Mouse (Mus musculus): ENCODE results near the gene Fndc8. TPM values are rescaled to one million over a fixed set of nuclear protein-coding genes. Genes with fewer than 3 reads are reported as not detected.

Gene Fndc8
- 0.15 and 0.32 TPM in 2 replicates for polyA plus RNA-seq (2015; fragmentation: Nextera tagmentation; extraction: Ambion mirVana)

GRCm38 (mm10) chr11:82891936-82892335, at the start of gene Fndc8:
Gene Fndc8 (plus strand): TSS chr11:82892124.
- no peak for ATAC-seq (ENCODE audit: insufficient number of reproducible peaks, insufficient read depth, low FRiP score, low TSS enrichment, low read depth)

GRCm38 (mm10) chr11:82844771-82845414, 47.0 kb upstream of the Fndc8 start:
- Histone ChIP-seq H3K4me2 (peak overlapping the region; percentile 47; the same call in 1 of the 2 replicates), H3K9ac (no peak overlapping the region), H3K4me1 (peaks cover 13% of the 10 kb centered on the region), H3K27ac (0 out of 2 replicates have a peak overlapping the region, but pooled peaks have one; percentile 39), H3K27me3 (no peaks in the 10 kb centered on the region), H3K4me3 (no peak overlapping the region), H3K36me3 (no peaks in the 10 kb centered on the region), H3K9me3 (no peaks in the 10 kb centered on the region)
- no peak for ATAC-seq (ENCODE audit: insufficient number of reproducible peaks, insufficient read depth, low FRiP score, low TSS enrichment, low read depth)
- WGBS, result 60% methylated on average over 11 of the region's 11 CpGs

More at GRCm38 (mm10) chr11:82891936-82892335, at the start of gene Fndc8:
- Histone ChIP-seq H3K27ac (no peak within 1 kb of the TSS), H3K9ac (peak within 1 kb of the TSS; percentile 12; the same call in 1 of the 2 replicates), H3K4me1 (peaks cover 17% of the 10 kb centered on the region), H3K27me3 (0 out of 2 replicates have a peak, but pooled peaks cover 5% of the 10 kb centered on the region), H3K36me3 (no peaks in the 10 kb centered on the region), H3K4me2 (no peak within 1 kb of the TSS), H3K9me3 (no peaks in the 10 kb centered on the region), H3K4me3 (no peak within 1 kb of the TSS)
- 62% methylated on average over 7 of the region's 7 CpGs for WGBS

GRCm38 (mm10) chr11:82845415-82846078, 46.4 kb upstream of the Fndc8 start:
- ATAC-seq (ENCODE audit: insufficient number of reproducible peaks, insufficient read depth, low FRiP score, low TSS enrichment, low read depth), result no peak
- 22% methylated on average over 16 of the region's 16 CpGs for WGBS

GRCm38 (mm10) chr11:82846079-82846436, 45.9 kb upstream of the Fndc8 start:
- WGBS, result 3% methylated on average over 4 of the region's 4 CpGs
- Histone ChIP-seq H3K9ac (0 out of 2 replicates have a peak overlapping the region, but pooled peaks have one; percentile 32), H3K27ac (peak overlapping the region; percentile 39; the same call in 1 of the 2 replicates), H3K36me3 (no peaks in the 10 kb centered on the region), H3K4me1 (peaks cover 22% of the 10 kb centered on the region), H3K4me2 (peak overlapping the region; percentile 47), H3K27me3 (no peaks in the 10 kb centered on the region), H3K9me3 (no peaks in the 10 kb centered on the region), H3K4me3 (peak overlapping the region; percentile 16)
- no peak for ATAC-seq (ENCODE audit: insufficient number of reproducible peaks, insufficient read depth, low FRiP score, low TSS enrichment, low read depth)

More at GRCm38 (mm10) chr11:82845415-82846078, 46.4 kb upstream of the Fndc8 start:
- peaks cover 20% of the 10 kb centered on the region for H3K4me1 ChIP-seq
- H3K9me3 ChIP-seq, result no peaks in the 10 kb centered on the region
- H3K4me2 ChIP-seq, result peak overlapping the region; percentile 47
- peak overlapping the region; percentile 16 for H3K4me3 ChIP-seq
- peak overlapping the region; percentile 39; the same call in 1 of the 2 replicates for H3K27ac ChIP-seq
- H3K36me3 ChIP-seq, result no peaks in the 10 kb centered on the region
- no peaks in the 10 kb centered on the region for H3K27me3 ChIP-seq
- H3K9ac ChIP-seq, result peak overlapping the region; percentile 32; the same call in 1 of the 2 replicates

GRCm38 (mm10) chr11:82846938-82847337, 45.0 kb upstream of the Fndc8 start:
- no peaks in the 10 kb centered on the region for H3K9me3 ChIP-seq
- H3K9ac ChIP-seq, result no peak overlapping the region
- peaks cover 20% of the 10 kb centered on the region for H3K4me1 ChIP-seq
- 78% methylated on average over 3 of the region's 3 CpGs for WGBS
- ATAC-seq (ENCODE audit: insufficient number of reproducible peaks, insufficient read depth, low FRiP score, low TSS enrichment, low read depth), result no peak
- no peak overlapping the region for H3K27ac ChIP-seq
- H3K36me3 ChIP-seq, result no peaks in the 10 kb centered on the region
- no peak overlapping the region for H3K4me2 ChIP-seq
- H3K27me3 ChIP-seq, result no peaks in the 10 kb centered on the region
- H3K4me3 ChIP-seq, result no peak overlapping the region

- no peak for ATAC-seq (ENCODE audit: insufficient number of reproducible peaks, insufficient read depth, low FRiP score, low TSS enrichment, low read depth)
- H3K4me3 ChIP-seq, result no peak overlapping the region
- H3K27ac ChIP-seq, result no peak overlapping the region
Measured at GRCm38 (mm10) chr11:82847571-82848000, 44.3 kb upstream of the Fndc8 start.

GRCm38 (mm10) chr11:82850259-82850658, 41.7 kb upstream of the Fndc8 start:
- ATAC-seq (ENCODE audit: insufficient number of reproducible peaks, insufficient read depth, low FRiP score, low TSS enrichment, low read depth), result no peak
- Histone ChIP-seq H3K4me3 (no peak overlapping the region), H3K9ac (no peak overlapping the region), H3K4me2 (no peak overlapping the region), H3K9me3 (no peaks in the 10 kb centered on the region), H3K36me3 (no peaks in the 10 kb centered on the region), H3K27ac (no peak overlapping the region), H3K27me3 (no peaks in the 10 kb centered on the region), H3K4me1 (peaks cover 20% of the 10 kb centered on the region)
- 50% methylated on average over 5 of the region's 5 CpGs for WGBS

More at GRCm38 (mm10) chr11:82847571-82848000, 44.3 kb upstream of the Fndc8 start:
- H3K9me3 ChIP-seq, result no peaks in the 10 kb centered on the region
- no peaks in the 10 kb centered on the region for H3K36me3 ChIP-seq
- no peak overlapping the region for H3K9ac ChIP-seq
- 50% methylated on average over 6 of the region's 6 CpGs for WGBS
- no peak overlapping the region for H3K4me2 ChIP-seq
- H3K27me3 ChIP-seq, result no peaks in the 10 kb centered on the region
- H3K4me1 ChIP-seq, result peaks cover 20% of the 10 kb centered on the region

- Histone ChIP-seq H3K4me3 (no peak overlapping the region), H3K4me1 (peaks cover 10% of the 10 kb centered on the region; the same call in 1 of the 2 replicates), H3K27me3 (no peaks in the 10 kb centered on the region), H3K36me3 (no peaks in the 10 kb centered on the region), H3K27ac (no peak overlapping the region), H3K4me2 (no peak overlapping the region), H3K9ac (no peak overlapping the region), H3K9me3 (no peaks in the 10 kb centered on the region)
- ATAC-seq (ENCODE audit: insufficient number of reproducible peaks, insufficient read depth, low FRiP score, low TSS enrichment, low read depth), result no peak
- WGBS, result 79% methylated on average over 11 of the region's 11 CpGs
Measured at GRCm38 (mm10) chr11:82852115-82852514, 39.8 kb upstream of the Fndc8 start.

GRCm38 (mm10) chr11:82852540-82852939, 39.4 kb upstream of the Fndc8 start:
- Histone ChIP-seq H3K27me3 (no peaks in the 10 kb centered on the region), H3K9me3 (no peaks in the 10 kb centered on the region), H3K9ac (no peak overlapping the region), H3K27ac (no peak overlapping the region), H3K36me3 (no peaks in the 10 kb centered on the region), H3K4me2 (no peak overlapping the region), H3K4me1 (peaks cover 10% of the 10 kb centered on the region; the same call in 1 of the 2 replicates), H3K4me3 (no peak overlapping the region)
- WGBS, result 79% methylated on average over 10 of the region's 10 CpGs
- ATAC-seq (ENCODE audit: insufficient number of reproducible peaks, insufficient read depth, low FRiP score, low TSS enrichment, low read depth), result no peak

GRCm38 (mm10) chr11:82852958-82853357, 39.0 kb upstream of the Fndc8 start:
- Histone ChIP-seq H3K4me1 (peaks cover 10% of the 10 kb centered on the region; the same call in 1 of the 2 replicates), H3K36me3 (no peaks in the 10 kb centered on the region), H3K27ac (no peak overlapping the region), H3K4me2 (no peak overlapping the region), H3K9me3 (no peaks in the 10 kb centered on the region), H3K9ac (no peak overlapping the region), H3K4me3 (no peak overlapping the region), H3K27me3 (no peaks in the 10 kb centered on the region)
- 87% methylated on average over 7 of the region's 7 CpGs for WGBS
- ATAC-seq (ENCODE audit: insufficient number of reproducible peaks, insufficient read depth, low FRiP score, low TSS enrichment, low read depth), result no peak

GRCm38 (mm10) chr11:82854111-82854510, 37.8 kb upstream of the Fndc8 start:
- Histone ChIP-seq H3K4me3 (no peak overlapping the region), H3K9me3 (no peaks in the 10 kb centered on the region), H3K4me2 (no peak overlapping the region), H3K27ac (no peak overlapping the region), H3K9ac (no peak overlapping the region), H3K36me3 (no peaks in the 10 kb centered on the region), H3K4me1 (peaks cover 10% of the 10 kb centered on the region; the same call in 1 of the 2 replicates), H3K27me3 (no peaks in the 10 kb centered on the region)
- ATAC-seq (ENCODE audit: insufficient number of reproducible peaks, insufficient read depth, low FRiP score, low TSS enrichment, low read depth), result no peak
- 82% methylated on average over 6 of the region's 6 CpGs for WGBS
